Mouse (Mus musculus): Measurements from ENCODE around the gene Perm1. TPM values are rescaled to one million over a fixed set of nuclear protein-coding genes. Genes with fewer than 3 reads are reported as not detected.

Perm1 gene
- polyA plus RNA-seq, 1 experiment from 2014 or later: 0.45 TPM

DNA sequence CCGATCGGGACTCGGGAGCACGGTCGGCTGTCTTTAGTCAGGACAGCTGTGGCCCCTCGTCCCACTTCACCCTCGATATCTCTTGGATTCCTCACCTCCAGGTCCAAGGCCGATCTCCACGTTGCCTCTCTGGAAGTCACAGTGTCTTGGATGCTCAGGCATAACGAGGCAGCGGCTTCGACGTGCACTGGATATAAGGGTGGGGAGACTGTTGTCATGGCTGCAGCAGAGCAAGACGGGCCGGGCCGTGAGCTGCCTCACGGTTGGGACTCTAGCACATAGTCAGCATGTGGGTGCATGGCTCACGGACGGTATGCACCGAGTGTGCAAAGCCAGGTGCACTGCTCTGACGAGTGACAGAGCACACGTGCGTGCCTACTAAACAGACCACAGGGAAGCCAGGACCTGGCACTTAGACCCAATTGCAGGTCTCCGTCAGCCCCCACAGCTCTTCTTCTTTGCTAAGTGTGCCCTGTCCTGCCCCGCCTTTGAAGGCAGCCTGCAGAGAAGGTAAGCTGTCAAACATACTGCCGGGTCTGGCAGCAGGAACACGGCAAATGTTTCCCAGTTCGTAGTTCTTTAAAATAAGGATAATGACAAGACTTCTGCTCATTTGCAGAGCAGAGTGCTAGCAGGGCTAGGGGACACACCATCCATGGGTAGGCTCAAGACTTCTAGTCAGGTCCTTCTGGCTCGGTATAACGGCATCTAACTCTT is 38.9 kb downstream of the Perm1 start:
- peaks cover 17% of the 10 kb centered on the region for H3K27me3 ChIP-seq (ENCODE audit: control insufficient read depth, insufficient read depth, low read depth, low read length)
- WGBS: 2% methylated on average over 30 of the region's 30 CpGs
- no peaks in the 10 kb centered on the region for H3K36me3 ChIP-seq (ENCODE audit: control insufficient read depth, insufficient read depth, low read length)
- peak overlapping the region; percentile 42; the same call in 1 of the 2 replicates for H3K9ac ChIP-seq (ENCODE audit: low read length)
- ATAC-seq (ENCODE audit: low read depth): peak; percentile 56; the same call in 1 of the 2 replicates
- H3K4me2 ChIP-seq (ENCODE audit: low read depth, low read length): peak overlapping the region; percentile 49
- no peaks in the 10 kb centered on the region for H3K9me3 ChIP-seq (ENCODE audit: control insufficient read depth, low read length)
- H3K4me1 ChIP-seq (replicated peaks; ENCODE audit: control insufficient read depth, insufficient read depth, low read length): peaks cover 4% of the 10 kb centered on the region
- peak overlapping the region; percentile 32 for H3K4me3 ChIP-seq (ENCODE audit: low read length)
- no peak overlapping the region for H3K27ac ChIP-seq (ENCODE audit: low read length)

DNA sequence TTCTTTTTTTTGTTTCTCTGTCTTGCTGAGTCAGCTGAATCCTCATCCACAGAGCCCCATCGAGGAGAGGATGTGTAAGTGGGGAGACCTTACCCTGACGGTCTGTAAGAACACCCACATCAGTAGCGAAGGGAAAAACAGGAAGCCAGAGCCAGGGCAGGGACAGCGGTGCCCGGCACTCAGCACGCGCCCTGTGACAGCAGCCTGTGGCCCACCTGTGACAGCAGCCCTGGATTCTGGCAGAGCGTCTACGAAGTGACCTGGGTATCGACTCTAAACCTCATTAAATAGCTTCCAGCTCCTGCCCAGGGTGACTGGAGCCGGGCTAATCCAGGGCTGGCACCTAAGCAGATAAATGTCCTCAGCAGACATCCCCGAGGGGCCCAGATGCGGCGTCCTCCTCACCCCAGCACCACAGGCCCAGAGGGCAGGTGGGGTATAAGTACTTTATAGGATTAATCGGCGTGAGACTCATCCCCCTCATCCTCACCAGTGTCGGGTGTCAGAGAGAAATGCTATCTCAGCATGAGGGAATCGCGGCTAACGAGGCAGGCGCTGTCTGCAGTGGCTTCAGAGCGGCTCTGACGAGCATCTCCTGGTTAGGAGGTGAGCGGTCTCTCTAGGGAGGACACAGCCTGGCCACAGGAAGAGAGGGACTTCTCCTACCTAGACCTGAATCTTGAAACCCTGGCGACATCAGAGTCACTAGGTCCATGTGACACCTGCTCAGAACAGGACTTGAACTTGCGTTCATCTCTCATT is 39.6 kb downstream of the Perm1 start, which contains the start of gene Samd11:
Samd11 (minus strand) TSS at position 580 of the 762 bp plus-strand sequence.
- H3K4me1 ChIP-seq (replicated peaks; ENCODE audit: control insufficient read depth, insufficient read depth, low read length): peaks cover 4% of the 10 kb centered on the region
- H3K9ac ChIP-seq (ENCODE audit: low read length): no peak within 1 kb of the TSS
- peaks cover 17% of the 10 kb centered on the region for H3K27me3 ChIP-seq (ENCODE audit: control insufficient read depth, insufficient read depth, low read depth, low read length)
- H3K4me2 ChIP-seq (ENCODE audit: low read depth, low read length): peak within 1 kb of the TSS; percentile 49
- ATAC-seq (ENCODE audit: low read depth): no peak
- WGBS: 6% methylated on average over 26 of the region's 26 CpGs
- no peaks in the 10 kb centered on the region for H3K36me3 ChIP-seq (ENCODE audit: control insufficient read depth, insufficient read depth, low read length)
- H3K4me3 ChIP-seq (ENCODE audit: low read length): peak within 1 kb of the TSS; percentile 32
- H3K27ac ChIP-seq (ENCODE audit: low read length): no peak within 1 kb of the TSS
- H3K9me3 ChIP-seq (ENCODE audit: control insufficient read depth, low read length): no peaks in the 10 kb centered on the region

Small RNA genes within 50 kb of the gene (microRNA-seq; reads per million reads assigned to microRNA genes)
- gene Mir7658: 4.1 reads per million, percentile 16 among the genes with 10 or more reads in this experiment

Other genes with a start within 250 kb of the Perm1 start
- gene B3galt6, start 223.2 kb upstream of the Perm1 start, polyA plus RNA-seq (2015; fragmentation: Nextera tagmentation; extraction: Ambion mirVana): 12.2 and 12.8 TPM in 2 replicates
- gene Sdf4, start 223.0 kb upstream of the Perm1 start, polyA plus RNA-seq (2015; fragmentation: Nextera tagmentation; extraction: Ambion mirVana): 156 and 162 TPM in 2 replicates
- 1.1 and 2.4 TPM in 2 replicates for gene Tnfrsf4, start 202.0 kb upstream of the Perm1 start, polyA plus RNA-seq (2015; fragmentation: Nextera tagmentation; extraction: Ambion mirVana)
- gene Tnfrsf18, start 189.7 kb upstream of the Perm1 start, polyA plus RNA-seq (2015; fragmentation: Nextera tagmentation; extraction: Ambion mirVana): 1.5 and 2.3 TPM in 2 replicates
- 2.8 and 4.0 TPM in 2 replicates for gene Ttll10, start 156.5 kb upstream of the Perm1 start, polyA plus RNA-seq (2015; fragmentation: Nextera tagmentation; extraction: Ambion mirVana)
- 37.9 and 42.0 TPM in 2 replicates for gene 9430015G10Rik, start 105.9 kb upstream of the Perm1 start, polyA plus RNA-seq (2015; fragmentation: Nextera tagmentation; extraction: Ambion mirVana)
- gene Rnf223, start 85.4 kb upstream of the Perm1 start, polyA plus RNA-seq (2015; fragmentation: Nextera tagmentation; extraction: Ambion mirVana): 0.24 and 0.33 TPM in 2 replicates
- 85.6 and 86.5 TPM in 2 replicates for gene Agrn, start 18.4 kb upstream of the Perm1 start, polyA plus RNA-seq (2015; fragmentation: Nextera tagmentation; extraction: Ambion mirVana)
- 1.7 and 3.1 TPM in 2 replicates for gene Isg15, start 15.1 kb upstream of the Perm1 start, polyA plus RNA-seq (2015; fragmentation: Nextera tagmentation; extraction: Ambion mirVana)
- gene AW011738, start 12.6 kb upstream of the Perm1 start, polyA plus RNA-seq (2015; fragmentation: Nextera tagmentation; extraction: Ambion mirVana): 2.9 and 3.4 TPM in 2 replicates
- gene Plekhn1, start 19.0 kb downstream of the Perm1 start, polyA plus RNA-seq (2015; fragmentation: Nextera tagmentation; extraction: Ambion mirVana): 18.5 and 22.8 TPM in 2 replicates
- gene Noc2l, start 20.1 kb downstream of the Perm1 start, polyA plus RNA-seq (2015; fragmentation: Nextera tagmentation; extraction: Ambion mirVana): 51.3 and 51.6 TPM in 2 replicates
- 0.29 and 0.72 TPM in 2 replicates for gene Samd11, start 39.8 kb downstream of the Perm1 start, polyA plus RNA-seq (2015; fragmentation: Nextera tagmentation; extraction: Ambion mirVana)
- not detected in 2 replicates for gene Vmn2r-ps159, start 115.2 kb downstream of the Perm1 start, polyA plus RNA-seq (2015; fragmentation: Nextera tagmentation; extraction: Ambion mirVana)

Measured in lung, embryonic 16.5 days (tissue).